25 mouse cellular contexts compared by ENCODE assay signal in the genomic region with DNA sequence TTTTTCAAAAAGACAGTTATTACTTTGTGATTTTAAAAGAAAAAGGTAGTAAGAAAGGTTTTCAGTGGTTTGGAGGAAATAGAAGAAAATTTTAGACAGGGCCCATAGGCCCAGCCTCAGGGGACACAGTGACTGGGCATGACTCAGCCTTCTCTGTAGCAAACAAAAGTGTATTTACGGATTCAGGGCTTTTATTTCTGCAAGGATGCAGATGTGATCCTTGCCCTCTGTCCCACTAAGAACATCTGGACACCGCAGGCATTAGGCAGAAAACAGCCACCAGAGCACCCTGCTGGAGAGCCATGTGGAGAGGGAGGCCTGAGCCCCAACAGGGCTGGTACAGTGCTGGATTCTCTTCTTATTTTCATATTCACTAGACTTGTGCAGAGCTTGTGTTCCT. TPM values are rescaled to one million over a fixed set of nuclear protein-coding genes. Genes with fewer than 3 reads are reported as not detected.
"Had no signal": no experiment of that assay in that cellular context is flagged by ENCODE, and none has a peak within 500 bp of the region (broad histone marks: within the 10 kb centered on the region; RNA-seq: fewer than 3 reads in every experiment).

No protein-coding gene starts in this region.

- H3K9me3 ChIP-seq: lung, embryonic 15.5 days; midbrain, embryonic 13.5 days; midbrain, embryonic 15.5 days; neural tube, embryonic 12.5 days had no signal

- H3K27me3 ChIP-seq: lung, embryonic 15.5 days; midbrain, embryonic 13.5 days; midbrain, embryonic 15.5 days; neural tube, embryonic 12.5 days had no signal

- H3K4me3 ChIP-seq: lung, embryonic 15.5 days; megakaryocyte, embryonic 14.5 days; midbrain, embryonic 13.5 days; midbrain, embryonic 15.5 days; neural tube, embryonic 12.5 days had no signal

- H3K4me2 ChIP-seq: lung, embryonic 15.5 days; midbrain, embryonic 11.5 days; midbrain, embryonic 13.5 days; midbrain, embryonic 15.5 days; neural tube, embryonic 12.5 days had no signal

- H3K9ac ChIP-seq: lung, embryonic 15.5 days; midbrain, embryonic 13.5 days; midbrain, embryonic 15.5 days; neural tube, embryonic 12.5 days had no signal

- H3K36me3 ChIP-seq: lung, embryonic 15.5 days; midbrain, embryonic 13.5 days; midbrain, embryonic 15.5 days; neural tube, embryonic 12.5 days had no signal

- DNase-seq: lung, adult 2 months; lung, postnatal 14 days; lung, postnatal 36 days; retina, postnatal 1 day; right cerebral cortex, adult 18-20 months; right cerebral cortex, postnatal 25 days; right cerebral cortex, postnatal 4 days; spleen, adult 18-20 months; thymus, adult 18-20 months; thymus, postnatal 14 days; thymus, postnatal 36 days had no signal

- H3K4me1 ChIP-seq: midbrain, embryonic 13.5 days; midbrain, embryonic 15.5 days; neural tube, embryonic 12.5 days had no signal

- H3K27ac ChIP-seq: lung, embryonic 15.5 days; macrophage; midbrain, embryonic 13.5 days; midbrain, embryonic 15.5 days; neural tube, embryonic 12.5 days had no signal

- ATAC-seq: lung, postnatal 0 days; midbrain, embryonic 13.5 days; midbrain, embryonic 15.5 days had no signal

RNA-seq across cellular contexts. Expression of gene Elf5, which starts 29.3 kb away (rescaled TPM):
- total RNA-seq: megakaryocyte progenitor cell, adult 5-6 weeks; monocyte, adult 5-6 weeks; neutrophil, adult 5-6 weeks had no signal
- polyA plus RNA-seq: macrophage; midbrain, embryonic 11.5 days; midbrain, embryonic 13.5 days; midbrain, embryonic 15.5 days; midbrain, postnatal 0 days; neural tube, embryonic 12.5 days; neural tube, embryonic 14.5 days; small intestine, adult 2 months had no signal
